Mouse (Mus musculus) CH12.LX (cell line): ENCODE data around the gene Tmem138. TPM values are rescaled to one million over a fixed set of nuclear protein-coding genes. Genes with fewer than 3 reads are reported as not detected.

Experiments used
- DNase-seq: peaks from one replicate; pipeline ENCODE4 v3.0.0-alpha.2; 2013; ENCODE audit errors: extremely low read depth
- H3K27ac ChIP-seq: 2 replicates; pipeline ENCODE4 v1.5.1; 2012; ENCODE audit warnings: low read depth, mild to moderate bottlenecking, control low read depth, moderate library complexity; ENCODE audit not compliant: insufficient read depth
- H3K27me3 ChIP-seq: replicated peaks from 2 replicates; pipeline ENCODE3; 2012; ENCODE audit warnings: inconsistent platforms
- H3K36me3 ChIP-seq, 2 experiments: replicated peaks in 1 of 2; 2 replicates each; pipeline versions ENCODE3 to v1.6.1; 2012; ENCODE audit warnings: inconsistent platforms in 1 of 2, low read length in 1 of 2, mild to moderate bottlenecking in 1 of 2, mixed read lengths in 1 of 2, moderate library complexity in 1 of 2; ENCODE audit not compliant: control insufficient read depth in 1 of 2, insufficient read depth in 1 of 2
- H3K4me1 ChIP-seq, 2 experiments: 2 replicates each; pipeline ENCODE4 v1.6.1; 2012; ENCODE audit warnings: inconsistent platforms in 1 of 2, moderate library complexity in 1 of 2; ENCODE audit not compliant: insufficient read depth in 2 of 2, control insufficient read depth in 1 of 2
- H3K4me2 ChIP-seq: 2 replicates; pipeline ENCODE4 v1.6.1; 2012; ENCODE audit warnings: low read depth, mild to moderate bottlenecking, control low read depth; ENCODE audit not compliant: poor library complexity, insufficient read depth, severe bottlenecking
- H3K4me3 ChIP-seq, 3 experiments: fragments of 150-350 bp in 1 of 3; sonication (generic) in 1 of 3; replicated peaks in 1 of 3; 2 replicates each; pipeline versions ENCODE3 to v1.5.1; 2011 to 2012; ENCODE audit warnings: low read depth in 2 of 3, low read length in 2 of 3, mild to moderate bottlenecking in 2 of 3, moderate library complexity in 2 of 3, control low read depth in 1 of 3, improper control_type of control experiment in 1 of 3, inconsistent platforms in 1 of 3, mixed read lengths in 1 of 3; ENCODE audit not compliant: poor library complexity in 1 of 3
- H3K79me2 ChIP-seq: replicated peaks from 2 replicates; pipeline ENCODE4 v1.6.1; 2012; ENCODE audit warnings: mild to moderate bottlenecking, moderate library complexity; ENCODE audit not compliant: control insufficient read depth, poor library complexity, insufficient read depth, severe bottlenecking; ENCODE audit errors: extremely low read depth
- H3K9ac ChIP-seq: 2 replicates; pipeline ENCODE4 v1.6.1; 2012; ENCODE audit warnings: low read depth, mild to moderate bottlenecking, control low read depth, moderate library complexity; ENCODE audit not compliant: insufficient read depth
- H3K9me3 ChIP-seq: replicated peaks from 2 replicates; pipeline ENCODE3; 2012; ENCODE audit warnings: low read length, inconsistent platforms, mixed read lengths
- BHLHE40 ChIP-seq: IDR thresholded peaks from 2 replicates; pipeline ENCODE4 v1.6.1; 2011; ENCODE audit warnings: mild to moderate bottlenecking, low read depth, low read length, improper control_type of control experiment
- CHD1 ChIP-seq: IDR thresholded peaks from 2 replicates; pipeline ENCODE4 v1.6.1; 2012; ENCODE audit warnings: low read depth, low read length, improper control_type of control experiment, inconsistent platforms
- CTCF ChIP-seq, 2 experiments: IDR thresholded peaks in 1 of 2; conservative IDR thresholded peaks in 1 of 2; 2 replicates each; pipeline ENCODE4 v1.5.1; 2011 to 2012; ENCODE audit warnings: low read depth in 2 of 2, low read length in 2 of 2, improper control_type of control experiment in 1 of 2, inconsistent platforms in 1 of 2, mild to moderate bottlenecking in 1 of 2, moderate library complexity in 1 of 2
- E2F4 ChIP-seq: IDR thresholded peaks from 2 replicates; pipeline ENCODE4 v1.6.1; 2011; ENCODE audit warnings: low read depth, low read length, improper control_type of control experiment; ENCODE audit not compliant: insufficient replicate concordance
- ELF1 ChIP-seq: IDR thresholded peaks from 2 replicates; pipeline ENCODE4 v1.6.1; 2014; ENCODE audit warnings: low read depth, mild to moderate bottlenecking, inconsistent platforms, low read length, improper control_type of control experiment
- EP300 ChIP-seq: IDR thresholded peaks from 2 replicates; pipeline ENCODE4 v1.6.1; 2011; ENCODE audit warnings: low read length, improper control_type of control experiment
- ETS1 ChIP-seq: conservative IDR thresholded peaks from 2 replicates; pipeline ENCODE4 v1.6.1; 2012; ENCODE audit warnings: low read depth, mild to moderate bottlenecking, inconsistent platforms, low read length, improper control_type of control experiment, moderate library complexity
- GABPA ChIP-seq: IDR thresholded peaks from 2 replicates; pipeline ENCODE4 v1.6.1; 2012; ENCODE audit warnings: low read depth, low read length, improper control_type of control experiment, inconsistent platforms; ENCODE audit not compliant: insufficient replicate concordance
- JUN ChIP-seq: IDR thresholded peaks from 2 replicates; pipeline ENCODE4 v1.6.1; 2011; ENCODE audit warnings: low read depth, mild to moderate bottlenecking, low read length, improper control_type of control experiment, moderate library complexity; ENCODE audit not compliant: insufficient read depth
- KAT2A ChIP-seq: IDR thresholded peaks from 2 replicates; pipeline ENCODE4 v1.6.1; 2012; ENCODE audit warnings: low read length, improper control_type of control experiment, inconsistent platforms; ENCODE audit not compliant: insufficient replicate concordance
- MAFK ChIP-seq: IDR thresholded peaks from 2 replicates; pipeline ENCODE4 v1.6.1; 2011; ENCODE audit warnings: low read length, improper control_type of control experiment; ENCODE audit not compliant: insufficient replicate concordance
- MAX ChIP-seq: IDR thresholded peaks from 2 replicates; pipeline ENCODE4 v1.6.1; 2011; ENCODE audit warnings: low read length, improper control_type of control experiment
- MAZ ChIP-seq: IDR thresholded peaks from 2 replicates; pipeline ENCODE4 v1.6.1; 2012; ENCODE audit warnings: low read depth, mild to moderate bottlenecking, inconsistent platforms, low read length, improper control_type of control experiment, moderate library complexity
- MEF2A ChIP-seq: IDR thresholded peaks from 2 replicates; pipeline ENCODE4 v1.6.1; 2014; ENCODE audit warnings: low read depth, mild to moderate bottlenecking, inconsistent platforms, low read length, improper control_type of control experiment, borderline replicate concordance
- MXI1 ChIP-seq: IDR thresholded peaks from 2 replicates; pipeline ENCODE4 v1.6.1; 2011; ENCODE audit warnings: mild to moderate bottlenecking, low read depth, low read length, improper control_type of control experiment
- MYC ChIP-seq: IDR thresholded peaks from 2 replicates; pipeline ENCODE4 v1.6.1; 2011; ENCODE audit warnings: low read depth, mild to moderate bottlenecking, improper control_type of control experiment, low read length
- NELFE ChIP-seq: IDR thresholded peaks from 2 replicates; pipeline ENCODE4 v1.6.1; 2011; ENCODE audit warnings: low read depth, low read length, improper control_type of control experiment
- NRF1 ChIP-seq: IDR thresholded peaks from 2 replicates; pipeline ENCODE4 v1.6.1; 2014; ENCODE audit warnings: low read depth, mild to moderate bottlenecking, inconsistent platforms, low read length, improper control_type of control experiment, moderate library complexity
- PAX5 ChIP-seq: IDR thresholded peaks from 2 replicates; pipeline ENCODE4 v1.6.1; 2012; ENCODE audit warnings: low read length, inconsistent platforms, mixed read lengths
- POLR2A ChIP-seq: IDR thresholded peaks from 2 replicates; pipeline ENCODE4 v1.6.1; 2011; ENCODE audit warnings: low read depth, mild to moderate bottlenecking, improper control_type of control experiment, low read length
- POLR2AphosphoS2 ChIP-seq: IDR thresholded peaks from 2 replicates; pipeline ENCODE4 v1.6.1; 2011; ENCODE audit warnings: low read depth, low read length, improper control_type of control experiment
- RAD21 ChIP-seq: IDR thresholded peaks from 2 replicates; pipeline ENCODE4 v1.6.1; 2011; ENCODE audit warnings: low read depth, mild to moderate bottlenecking, low read length, improper control_type of control experiment, moderate library complexity
- RCOR1 ChIP-seq: conservative IDR thresholded peaks from 2 replicates; pipeline ENCODE4 v1.6.1; 2012; ENCODE audit warnings: low read depth, mild to moderate bottlenecking, inconsistent platforms, low read length, improper control_type of control experiment
- SIN3A ChIP-seq: IDR thresholded peaks from 2 replicates; pipeline ENCODE4 v1.6.1; 2012; ENCODE audit warnings: low read length, improper control_type of control experiment, inconsistent platforms
- TBP ChIP-seq: conservative IDR thresholded peaks from 2 replicates; pipeline ENCODE4 v1.6.1; 2011; ENCODE audit warnings: low read depth, low read length, improper control_type of control experiment
- TCF12 ChIP-seq: IDR thresholded peaks from 2 replicates; pipeline ENCODE4 v1.6.1; 2014; ENCODE audit warnings: low read depth, mild to moderate bottlenecking, inconsistent platforms, low read length, improper control_type of control experiment
- UBTF ChIP-seq: IDR thresholded peaks from 2 replicates; pipeline ENCODE4 v1.6.1; 2012; ENCODE audit warnings: low read depth, mild to moderate bottlenecking, inconsistent platforms, low read length, improper control_type of control experiment, moderate library complexity
- USF1 ChIP-seq: IDR thresholded peaks from 2 replicates; pipeline ENCODE4 v1.6.1; 2014; ENCODE audit warnings: low read depth, mild to moderate bottlenecking, inconsistent platforms, low read length, improper control_type of control experiment
- USF2 ChIP-seq: conservative IDR thresholded peaks from 2 replicates; pipeline ENCODE4 v1.6.1; 2011; ENCODE audit warnings: low read depth, low read length, improper control_type of control experiment
- ZC3H11A ChIP-seq: IDR thresholded peaks from 2 replicates; pipeline ENCODE4 v1.6.1; 2012; ENCODE audit warnings: low read depth, mild to moderate bottlenecking, inconsistent platforms, low read length, improper control_type of control experiment
- ZKSCAN1 ChIP-seq: IDR thresholded peaks from 2 replicates; pipeline ENCODE4 v1.6.1; 2012; ENCODE audit warnings: low read depth, inconsistent platforms, low read length, improper control_type of control experiment, borderline replicate concordance
- ZMIZ1 ChIP-seq: IDR thresholded peaks from 2 replicates; pipeline ENCODE4 v1.6.1; 2012; ENCODE audit warnings: low read depth, mild to moderate bottlenecking, inconsistent platforms, low read length, improper control_type of control experiment
- ZNF384 ChIP-seq: IDR thresholded peaks from 2 replicates; pipeline ENCODE4 v1.6.1; 2012; ENCODE audit warnings: low read depth, low read length, improper control_type of control experiment, inconsistent platforms
- dilution Hi-C: fragments of 300-500 bp; cut with MboI; formaldehyde crosslinking; loops from 2 replicates; pipeline ENCODE4 v1.14.3; 2020; ENCODE audit warnings: low sequenced_read_pairs; ENCODE audit not compliant: extremely low pct_unique_long_range_greater_than_20kb, extremely low pct_ligation_motif_present
- in situ Hi-C: fragments of 300-500 bp; cut with MboI; formaldehyde crosslinking; loops from 3 replicates; pipeline ENCODE4 v1.14.3; 2019; ENCODE audit warnings: low sequenced_read_pairs, low pct_ligation_motif_present, low pct_unique_long_range_greater_than_20kb, mixed read lengths
- polyA plus RNA-seq: library from polyadenylated mRNA; unstranded; fragments of >175 nt; gene quantifications from 2 replicates; pipeline ENCODE4 v1.2.1, GENCODE M21; 2012; ENCODE audit warnings: low read depth; ENCODE audit not compliant: insufficient read length
- total RNA-seq, 2 experiments: library from RNA; depleted of rRNA; stranded (reverse); fragments of 300-350 nt in 1 of 2; fragments of >200 nt in 1 of 2; gene quantifications; 2 replicates each; pipeline ENCODE4 v1.2.3; 2012 to 2014

Tmem138 gene
- total and polyA plus RNA-seq, 3 experiments: 14.0 to 30.9 (median 14.7) TPM

- TF ChIP-seq POLR2AphosphoS2: 0 out of 2 replicates have a peak, but pooled peaks have one; percentile 28
- no peak for TF ChIP-seq USF2
- TF ChIP-seq ZC3H11A: no peak
- TF ChIP-seq ETS1: no peak
- no peak for TF ChIP-seq USF1
- TF ChIP-seq TCF12: no peak
- TF ChIP-seq EP300: no peak
- TF ChIP-seq MEF2A: no peak
- TF ChIP-seq, all 38 proteins: peak for 5
These were observed 26.7 kb upstream of the Tmem138 start (continued) for GRCm38 (mm10) chr19:10603660-10604523.

GRCm38 (mm10) chr19:10602787-10603186, 25.6 kb upstream of the Tmem138 start:
- DNase-seq: peak; percentile 92
- H3K79me2 ChIP-seq: peaks cover 22% of the 10 kb centered on the region
- H3K4me1 ChIP-seq: peaks cover 13 to 65% of the 10 kb centered on the region in 2 experiments
- H3K4me2 ChIP-seq: peak overlapping the region; percentile 48
- peak overlapping the region; percentile 90 for H3K27ac ChIP-seq
- H3K9ac ChIP-seq: peak overlapping the region; percentile 59
- H3K27me3 ChIP-seq: no peaks in the 10 kb centered on the region
- dilution Hi-C loops: no loop called here
- H3K36me3 ChIP-seq: peaks cover 17 to 42% of the 10 kb centered on the region in 2 experiments
- H3K9me3 ChIP-seq: no peaks in the 10 kb centered on the region
- H3K4me3 ChIP-seq: peak overlapping the region in 2 of 3 experiments; percentile 22 to 40
- in situ Hi-C loops: loop anchor here (5.0 kb wide), 1 partner anchor 40 kb away; no protein-coding TSS in a partner anchor
- TF ChIP-seq MEF2A: 0 out of 2 replicates have a peak, but pooled peaks have one; percentile 54
- TF ChIP-seq MAZ: no peak
- TF ChIP-seq MYC: no peak; the same call in 1 of the 2 replicates
- TF ChIP-seq TCF12: peak; percentile 49; the same call in 1 of the 2 replicates
- TF ChIP-seq POLR2A: peak; percentile 38
- TF ChIP-seq NELFE: 0 out of 2 replicates have a peak, but pooled peaks have one; percentile 28
- peak; percentile 70; the same call in 1 of the 2 replicates for TF ChIP-seq TBP
- no peak for TF ChIP-seq E2F4
- no peak for TF ChIP-seq KAT2A
- TF ChIP-seq USF2: no peak
- TF ChIP-seq EP300: no peak
- peak; percentile 84 for TF ChIP-seq RAD21
- TF ChIP-seq ETS1: no peak
- no peak for TF ChIP-seq MAFK
- no peak for TF ChIP-seq ZKSCAN1
- TF ChIP-seq JUN: no peak
- no peak for TF ChIP-seq BHLHE40
- TF ChIP-seq MXI1: no peak
- TF ChIP-seq RCOR1: no peak
- TF ChIP-seq PAX5: no peak
- TF ChIP-seq ELF1: peak; percentile 93
- TF ChIP-seq GABPA: no peak
- peak; percentile 38; the same call in 1 of the 2 replicates for TF ChIP-seq SIN3A
- no peak for TF ChIP-seq ZMIZ1
- TF ChIP-seq CHD1: no peak
- peak; percentile 10; the same call in 1 of the 2 replicates for TF ChIP-seq ZC3H11A
- TF ChIP-seq NRF1: no peak
- no peak for TF ChIP-seq MAX
- TF ChIP-seq UBTF: no peak
- peak; percentile 81 for TF ChIP-seq ZNF384
- peak; percentile 64 to 95 for TF ChIP-seq CTCF (conservative IDR thresholded peaks at IDR 0.05 in 1 of 2, IDR thresholded peaks at IDR 0.05 in 1 of 2; ENCODE audit: low read depth in 2 of 2, low read length in 2 of 2)
- TF ChIP-seq USF1: no peak
